Mouse (Mus musculus) adrenal gland, postnatal 10 days (tissue): ENCODE data around the gene Snx4. TPM values are rescaled to one million over a fixed set of nuclear protein-coding genes. Genes with fewer than 3 reads are reported as not detected.
"Not testable (repeated sequence)": the region's sequence is repeated elsewhere in the genome, so short reads cannot be mapped to it uniquely, and the experiment has no call there.

ENCODE experiments used
- DNase-seq: peaks from one replicate; pipeline ENCODE4 v3.0.0; 2021; ENCODE audit warnings: mixed read lengths
- long read RNA-seq, 2 experiments: library from polyadenylated mRNA; stranded (forward); transcript quantifications; one replicate each; pipeline ENCODE4 v2.0.0; 2021
- total RNA-seq, 2 experiments: library from RNA; stranded (reverse); gene quantifications; 2 replicates each; pipeline ENCODE4 v1.2.3; 2021

Snx4 gene
- total RNA-seq, result 10 to 100 TPM; 50.2 to 53.0 TPM
- long read RNA-seq, experiment 1, transcript Snx4-201 (14 exons, 3,161 nt), result major isoform, 80 of 103 reads
- long read RNA-seq, experiment 1, partial matches to known transcripts, result 17 of 103 reads
- long read RNA-seq, experiment 1, other reads (novel, unspliced or antisense), result 6 of 103 reads
- long read RNA-seq, experiment 2, transcript Snx4-201 (14 exons, 3,161 nt), result major isoform, 55 of 67 reads
- long read RNA-seq, experiment 2, partial matches to known transcripts, result 8 of 67 reads
- long read RNA-seq, experiment 2, other reads (novel, unspliced or antisense), result 4 of 67 reads

GRCm38 (mm10) chr16:33251194-33252051, at the start of gene Snx4:
Gene Snx4 (plus strand): TSS chr16:33251442.
- peak; percentile 97 for DNase-seq

- no peak for DNase-seq
These were observed 40.4 kb upstream of the Snx4 start for GRCm38 (mm10) chr16:33210812-33211211.

GRCm38 (mm10) chr16:33216313-33217003, 34.8 kb upstream of the Snx4 start:
- no peak for DNase-seq

GRCm38 (mm10) chr16:33217553-33218085, 33.6 kb upstream of the Snx4 start:
- not testable (repeated sequence) for DNase-seq

- DNase-seq, result no peak
These were observed 28.8 kb upstream of the Snx4 start for GRCm38 (mm10) chr16:33222482-33222881.

- no peak for DNase-seq
These were observed 26.9 kb upstream of the Snx4 start for GRCm38 (mm10) chr16:33224381-33224780.

- no peak for DNase-seq
These were observed 17.1 kb upstream of the Snx4 start for GRCm38 (mm10) chr16:33234128-33234527.

- DNase-seq, result peak; percentile 30
These were observed 15.1 kb upstream of the Snx4 start for GRCm38 (mm10) chr16:33236151-33236550.

- no peak for DNase-seq
These were observed 11.9 kb upstream of the Snx4 start for GRCm38 (mm10) chr16:33239305-33239704.

GRCm38 (mm10) chr16:33242046-33242445, 9.2 kb upstream of the Snx4 start:
- peak; percentile 56 for DNase-seq

- DNase-seq, result peak; percentile 37
These were observed 7.0 kb upstream of the Snx4 start for GRCm38 (mm10) chr16:33244136-33244691.

GRCm38 (mm10) chr16:33244933-33245470, 6.2 kb upstream of the Snx4 start:
- no peak for DNase-seq

GRCm38 (mm10) chr16:33246526-33246925, 4.7 kb upstream of the Snx4 start:
- DNase-seq, result no peak

- DNase-seq, result no peak
These were observed 4.2 kb upstream of the Snx4 start for GRCm38 (mm10) chr16:33247006-33247405.

GRCm38 (mm10) chr16:33250651-33251120, 556 bp upstream of the Snx4 start:
- peak; percentile 39 for DNase-seq

- no peak for DNase-seq
These were observed 4.4 kb downstream of the Snx4 start for GRCm38 (mm10) chr16:33255601-33256000.

- no peak for DNase-seq
These were observed 7.3 kb downstream of the Snx4 start for GRCm38 (mm10) chr16:33258530-33258929.

- DNase-seq, result no peak
These were observed 8.6 kb downstream of the Snx4 start for GRCm38 (mm10) chr16:33259824-33260223.

GRCm38 (mm10) chr16:33260825-33261224, 9.6 kb downstream of the Snx4 start:
- DNase-seq, result no peak

- peak; percentile 21 for DNase-seq
These were observed 10.4 kb downstream of the Snx4 start for GRCm38 (mm10) chr16:33261584-33262061.

GRCm38 (mm10) chr16:33262096-33262495, 10.9 kb downstream of the Snx4 start:
- no peak for DNase-seq
